Mouse (Mus musculus) brain, adult 2 months (tissue): ENCODE measurements around the gene E130308A19Rik.

Experiments used
- DNase-seq: peaks from one replicate; pipeline ENCODE4 v3.0.0; 2011; ENCODE audit warnings: low read depth, low spot score

Gene E130308A19Rik

DNA sequence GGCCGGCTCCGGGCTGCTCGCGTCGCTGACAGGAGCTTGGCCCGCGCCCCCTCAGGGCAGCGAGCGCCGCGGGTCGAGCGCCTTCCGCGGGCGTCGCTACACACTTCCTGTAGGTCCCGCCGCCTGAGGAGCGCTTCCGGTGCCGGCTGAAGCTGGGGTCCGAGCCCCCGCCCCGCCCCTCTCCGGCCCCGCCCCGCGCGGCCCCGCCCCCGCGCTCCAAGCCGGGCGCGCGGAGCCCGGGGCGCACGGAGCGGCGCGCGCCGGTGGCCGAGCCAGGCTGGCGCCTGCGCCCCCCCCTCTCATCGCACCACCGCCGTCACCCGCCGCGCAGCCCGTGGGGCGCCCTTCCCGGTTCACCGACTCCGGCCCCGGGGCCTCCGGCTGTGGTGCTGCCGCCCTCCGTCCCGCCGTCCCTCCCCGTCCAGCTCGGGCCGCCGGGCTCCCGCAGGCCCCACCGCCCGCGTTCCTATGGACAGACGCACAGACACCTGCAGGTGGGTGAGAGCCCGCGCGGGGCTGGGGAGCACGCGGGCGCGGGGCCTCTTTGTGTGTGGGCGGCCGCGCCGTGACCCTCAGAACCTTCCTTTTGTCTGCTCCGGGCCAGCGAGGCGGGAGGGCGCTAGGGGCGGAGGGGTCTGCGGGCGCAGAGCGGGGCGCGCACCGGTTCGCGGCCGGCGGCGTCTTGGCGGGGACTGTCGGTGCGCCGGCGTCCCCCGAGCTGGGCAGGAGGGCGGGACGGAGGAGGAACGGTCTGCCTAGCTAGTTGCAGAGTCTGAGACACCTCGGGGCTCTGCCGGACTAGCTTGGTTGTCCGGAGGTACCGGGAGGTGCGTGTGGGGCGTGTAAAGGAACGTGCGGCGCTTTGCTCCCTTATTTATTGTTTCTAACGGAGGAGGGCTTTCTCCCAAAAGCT lies at the start of gene E130308A19Rik:
E130308A19Rik (plus strand) TSS at position 214 of the 913 bp plus-strand sequence.
- peak; percentile 88 for DNase-seq

- peak; percentile 64 for DNase-seq
Observed at GRCm38 (mm10) chr4:59580495-59581281, 45.3 kb upstream of the E130308A19Rik start.

GRCm38 (mm10) chr4:59581314-59582185 lies 44.5 kb upstream of the E130308A19Rik start, which contains the start of gene Hsdl2:
TSS of gene Hsdl2 (plus strand) at chr4:59581563.
- peak; percentile 99 for DNase-seq

- no peak for DNase-seq
Observed at GRCm38 (mm10) chr4:59582186-59582585, 43.8 kb upstream of the E130308A19Rik start.

DNA sequence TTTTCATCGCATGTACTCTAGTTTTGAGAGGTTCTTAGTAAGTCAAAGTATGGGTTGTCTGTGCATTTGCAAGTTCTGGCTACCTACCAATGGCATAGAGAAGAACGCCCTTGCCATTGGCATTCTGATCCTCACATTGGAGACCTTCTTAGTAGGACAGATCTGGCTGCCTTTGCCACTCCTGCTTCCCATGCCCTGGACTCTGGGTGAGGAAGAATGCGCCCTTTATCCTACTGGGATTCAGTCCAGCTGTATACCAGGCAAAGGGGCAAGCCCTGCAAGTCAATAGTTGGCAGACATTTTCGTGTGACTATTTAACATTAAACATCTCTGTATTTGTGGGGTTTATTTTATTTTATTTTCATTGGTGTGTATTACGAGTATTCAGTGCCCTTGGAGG lies 40.9 kb upstream of the E130308A19Rik start:
- peak; percentile 13 for DNase-seq

DNA sequence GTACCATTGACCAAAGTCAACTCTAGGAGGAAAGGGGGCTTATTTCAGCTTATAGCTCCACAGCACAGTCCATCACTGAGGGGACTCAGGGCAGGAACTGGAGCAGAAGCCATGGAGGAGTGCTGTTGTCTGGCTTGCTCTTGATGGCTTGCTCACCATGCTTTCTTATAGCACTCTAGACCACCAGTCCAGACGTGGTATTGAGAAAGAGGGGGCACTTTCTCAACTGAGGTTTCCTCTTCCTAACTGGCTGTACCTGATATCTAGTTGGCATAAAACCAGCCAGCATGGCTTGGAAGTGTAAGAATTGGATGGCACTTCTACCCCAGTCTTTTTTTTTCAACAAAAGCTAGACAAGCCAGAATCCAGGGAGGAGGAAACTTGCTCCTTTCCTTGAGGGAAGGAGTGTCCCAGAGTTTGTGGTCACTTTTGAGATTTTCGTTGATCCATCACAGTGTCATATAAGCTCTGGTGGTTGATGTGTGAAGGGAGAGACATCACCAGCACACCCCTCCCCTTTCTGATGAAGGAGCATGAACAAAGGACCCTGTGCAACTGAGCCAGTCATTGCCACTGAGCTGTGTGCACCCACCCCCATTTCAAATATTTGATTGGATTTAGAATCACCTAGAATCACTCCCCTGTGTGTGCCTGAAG lies 38.7 kb upstream of the E130308A19Rik start:
- DNase-seq: no peak

- no peak for DNase-seq
Observed at GRCm38 (mm10) chr4:59587872-59588226, 38.2 kb upstream of the E130308A19Rik start.

DNA sequence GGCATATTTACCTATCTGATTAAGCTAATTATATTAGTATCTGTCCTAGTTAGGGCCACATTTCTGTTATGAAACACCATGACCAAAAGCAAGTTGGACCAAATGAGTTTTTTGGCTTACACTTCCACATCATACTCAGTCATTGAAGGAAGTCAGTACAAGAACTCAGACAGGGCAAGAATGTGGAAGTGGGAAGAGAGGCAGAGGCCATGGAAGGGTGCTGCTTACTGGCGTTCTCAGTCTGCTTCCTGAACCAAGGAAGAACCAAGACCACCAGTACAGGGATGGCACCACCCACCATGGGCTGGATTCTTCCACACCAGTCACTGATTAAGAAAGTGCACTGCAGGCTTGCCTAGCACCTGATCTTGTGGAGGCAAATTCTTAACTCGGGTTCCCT lies 31.4 kb upstream of the E130308A19Rik start:
- DNase-seq: no peak

- no peak for DNase-seq
Observed at GRCm38 (mm10) chr4:59596556-59596955, 29.5 kb upstream of the E130308A19Rik start.

GRCm38 (mm10) chr4:59602704-59603103 lies 23.3 kb upstream of the E130308A19Rik start:
- no peak for DNase-seq

- DNase-seq: no peak
Observed at GRCm38 (mm10) chr4:59604892-59605291, 21.1 kb upstream of the E130308A19Rik start.

DNA sequence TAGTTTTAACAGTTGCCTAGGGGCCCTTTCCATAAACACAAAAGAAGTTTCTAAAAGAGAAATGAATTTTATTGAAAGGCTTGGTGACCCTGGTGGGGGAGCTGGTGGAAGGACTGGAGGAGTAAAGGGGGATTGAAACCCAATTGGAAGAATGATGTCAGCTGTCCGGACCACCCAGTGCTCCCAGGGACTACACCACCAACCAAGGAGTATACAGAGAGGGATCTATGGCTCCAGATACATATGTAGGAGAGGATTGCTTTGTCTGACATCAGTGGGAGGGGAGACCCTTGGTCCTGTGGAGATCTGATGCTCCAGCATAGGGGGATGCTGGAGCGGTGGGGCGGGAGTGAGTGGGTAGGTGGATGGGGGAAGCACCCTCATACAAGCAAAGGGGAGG lies 20.5 kb upstream of the E130308A19Rik start:
- DNase-seq: no peak

DNA sequence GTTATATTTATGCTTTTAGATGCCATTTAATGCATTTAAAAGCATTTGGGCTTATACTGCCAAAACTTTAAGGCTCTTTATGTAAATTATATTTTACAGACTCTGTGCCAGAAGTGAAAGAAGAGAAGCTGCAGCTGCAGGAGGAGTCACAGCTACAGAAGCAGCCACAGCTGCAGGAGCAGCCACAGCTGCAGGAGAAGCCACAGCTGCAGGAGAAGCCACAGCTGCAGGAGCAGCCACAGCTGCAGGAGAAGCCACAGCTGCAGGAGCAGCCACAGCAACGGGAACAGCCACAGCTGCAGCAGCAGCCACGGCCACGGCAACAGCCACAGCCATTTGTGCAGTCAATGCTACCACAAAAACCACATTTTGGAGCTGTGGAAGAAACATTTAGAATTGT lies 15.6 kb upstream of the E130308A19Rik start:
- no peak for DNase-seq

GRCm38 (mm10) chr4:59614986-59615385 lies 11.0 kb upstream of the E130308A19Rik start:
- peak; percentile 58 for DNase-seq

DNA sequence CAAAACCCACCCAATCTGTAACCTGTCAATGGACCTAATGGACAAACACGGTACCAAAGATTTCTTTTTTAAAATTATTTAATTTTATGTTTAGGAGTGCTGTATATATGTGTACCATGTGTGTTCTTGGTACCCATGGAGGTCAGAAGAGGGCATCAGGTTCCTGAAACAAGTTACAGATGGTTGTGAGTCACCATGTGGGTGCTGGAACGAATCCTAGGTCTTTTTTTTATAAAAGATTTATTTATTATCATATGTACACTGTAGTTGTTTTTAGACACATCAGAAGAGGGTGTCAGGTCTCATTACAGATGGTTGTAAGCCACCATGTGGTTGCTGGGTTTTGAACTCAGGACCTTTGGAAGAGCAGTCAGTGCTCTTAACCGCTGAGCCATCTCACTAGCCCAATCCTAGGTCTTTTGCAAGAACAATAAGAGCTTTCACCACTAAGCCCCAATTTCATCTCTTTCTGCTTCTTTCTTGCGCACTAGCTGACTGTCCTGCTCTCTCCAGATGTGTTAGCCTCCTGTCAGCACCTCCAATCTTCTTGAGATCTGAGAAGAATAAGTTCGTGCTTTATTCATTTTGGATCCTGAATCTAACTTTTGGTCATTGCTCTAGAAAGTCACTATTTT lies 6.3 kb upstream of the E130308A19Rik start:
- DNase-seq: no peak

GRCm38 (mm10) chr4:59625676-59625997 lies 374 bp upstream of the E130308A19Rik start:
- DNase-seq: no peak

- DNase-seq: no peak
Observed at GRCm38 (mm10) chr4:59628255-59628654, 2.2 kb downstream of the E130308A19Rik start.

DNA sequence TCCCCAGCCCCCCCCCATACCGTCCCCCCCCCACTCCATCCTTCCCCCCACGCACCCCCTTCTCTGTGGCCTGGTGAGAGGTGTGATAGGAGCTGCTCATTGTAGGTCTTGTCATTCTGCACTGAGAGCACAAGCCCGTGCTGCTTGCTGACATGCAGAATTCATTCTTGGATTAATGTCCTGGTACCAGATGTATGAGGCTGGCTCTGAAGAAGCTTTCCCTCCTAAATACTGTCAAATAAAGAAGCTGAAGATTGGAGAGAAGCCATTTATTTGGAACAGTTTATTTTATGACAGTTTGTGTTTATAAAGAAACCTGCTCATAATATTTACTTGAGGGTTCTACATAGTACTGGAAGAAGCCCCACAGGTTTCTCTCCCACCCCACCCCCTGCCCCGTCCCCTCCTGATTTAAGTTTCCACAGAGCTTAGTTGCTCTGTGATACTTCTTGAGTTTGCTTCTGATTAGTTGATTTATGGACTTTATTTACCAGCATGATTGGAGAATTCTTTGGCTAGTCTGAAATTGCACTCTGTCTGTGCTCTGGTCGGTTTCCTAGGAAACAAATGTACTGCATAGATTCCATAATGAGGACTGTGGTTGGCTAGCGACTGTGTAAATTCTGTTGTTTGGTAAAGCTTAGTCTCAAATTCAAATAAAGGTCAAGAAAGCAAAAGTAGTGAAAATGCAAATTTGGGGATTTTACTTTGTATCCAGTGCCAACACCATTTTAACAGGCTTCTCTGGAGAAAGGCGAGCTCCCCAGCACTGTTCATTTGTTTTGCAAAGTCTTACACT lies 3.3 kb downstream of the E130308A19Rik start:
- DNase-seq: peak; percentile 26

- no peak for DNase-seq
Observed at GRCm38 (mm10) chr4:59630122-59630521, 4.1 kb downstream of the E130308A19Rik start.

DNA sequence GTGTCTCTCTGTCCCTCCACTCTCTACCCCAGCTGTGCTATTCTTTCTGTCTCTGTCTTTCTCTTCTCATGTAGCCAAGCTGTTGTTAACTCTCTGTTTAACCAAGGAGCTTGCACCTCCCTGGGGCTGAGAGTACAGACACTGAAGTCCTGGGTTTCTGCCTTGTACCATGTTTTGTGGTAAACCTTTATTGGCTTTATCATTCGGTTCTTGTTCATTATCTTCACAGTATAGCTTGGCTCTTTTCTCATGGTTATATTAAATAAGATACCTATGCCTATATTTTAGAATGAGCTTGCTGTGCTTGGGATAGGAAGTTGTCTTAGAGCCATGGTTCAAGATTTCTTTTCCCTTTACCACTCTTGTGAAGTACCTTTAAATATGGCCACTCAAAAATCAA lies 8.5 kb downstream of the E130308A19Rik start:
- no peak for DNase-seq
